Mouse (Mus musculus) embryonic fibroblast, embryonic 13.5 days (primary cell): Measurements from ENCODE around the gene Hes5. TPM values are rescaled to one million over a fixed set of nuclear protein-coding genes. Genes with fewer than 3 reads are reported as not detected.

ENCODE experiments used
- H3K27ac ChIP-seq: 2 replicates; pipeline ENCODE4 v1.5.1; 2012; ENCODE audit warnings: low read length, control low read depth, inconsistent platforms; ENCODE audit not compliant: insufficient read depth
- H3K4me1 ChIP-seq: 2 replicates; pipeline ENCODE4 v1.6.1; 2011; ENCODE audit warnings: low read length; ENCODE audit not compliant: control insufficient read depth, insufficient read depth
- H3K4me3 ChIP-seq: 2 replicates; pipeline ENCODE4 v1.5.1; 2011; ENCODE audit warnings: mild to moderate bottlenecking, control low read depth, low read length; ENCODE audit not compliant: insufficient read depth
- CTCF ChIP-seq: IDR thresholded peaks from 2 replicates; pipeline ENCODE4 v1.5.1; 2011; ENCODE audit warnings: mild to moderate bottlenecking, control low read depth, low read length, moderate library complexity, borderline replicate concordance; ENCODE audit not compliant: insufficient read depth
- POLR2A ChIP-seq: IDR thresholded peaks from 2 replicates; pipeline ENCODE4 v1.6.1; 2011; ENCODE audit warnings: low read depth, mild to moderate bottlenecking, control low read depth, low read length, moderate library complexity
- polyA plus RNA-seq: library from polyadenylated mRNA; stranded (reverse); fragments of >200 nt; gene quantifications from 2 replicates; pipeline ENCODE4 v1.2.4, GENCODE M21; 2011; ENCODE audit warnings: low read depth; ENCODE audit not compliant: missing spikeins, insufficient read length

Hes5 gene
- not detected in 2 replicates for polyA plus RNA-seq

GRCm38 (mm10) chr4:154960690-154961225, at the start of gene Hes5:
TSS of gene Hes5 (plus strand) at chr4:154960923.
- TF ChIP-seq CTCF: no peak
- H3K27ac ChIP-seq: no peak within 1 kb of the TSS
- H3K4me3 ChIP-seq: 0 out of 2 replicates have a peak within 1 kb of the TSS, but pooled peaks have one; percentile 15
- no peaks in the 10 kb centered on the region for H3K4me1 ChIP-seq

- no peak overlapping the region for H3K27ac ChIP-seq
- H3K4me3 ChIP-seq: no peak overlapping the region
- TF ChIP-seq POLR2A: no peak
- no peak for TF ChIP-seq CTCF
- H3K4me1 ChIP-seq: no peaks in the 10 kb centered on the region
Observed at GRCm38 (mm10) chr4:154911644-154912043, 49.1 kb upstream of the Hes5 start.

GRCm38 (mm10) chr4:154913845-154914244, 46.9 kb upstream of the Hes5 start:
- Histone ChIP-seq H3K27ac (no peak overlapping the region), H3K4me1 (no peaks in the 10 kb centered on the region), H3K4me3 (no peak overlapping the region)
- TF ChIP-seq CTCF: no peak
- no peak for TF ChIP-seq POLR2A

DNA sequence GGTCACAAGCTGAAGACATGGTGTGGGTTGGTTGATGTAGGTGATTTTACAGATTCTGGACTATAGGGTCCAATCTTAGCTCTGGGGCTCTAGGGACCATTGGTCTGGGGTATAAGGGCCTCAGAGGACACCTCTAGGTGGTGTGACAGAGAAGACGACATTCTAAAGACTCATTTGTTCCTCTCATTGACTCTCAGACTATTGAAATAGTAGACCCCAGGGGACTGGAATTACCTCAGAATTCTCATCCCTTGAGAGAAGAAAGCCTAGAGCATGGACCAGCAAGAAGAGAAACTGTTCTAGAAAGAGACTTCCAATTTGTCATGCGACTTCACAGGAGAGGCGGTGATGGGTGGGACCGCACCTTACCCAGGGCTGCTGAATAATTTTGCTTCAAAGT, 46.5 kb upstream of the Hes5 start:
- TF ChIP-seq CTCF (no peak), POLR2A (no peak)
- H3K4me3 ChIP-seq: no peak overlapping the region
- no peaks in the 10 kb centered on the region for H3K4me1 ChIP-seq
- H3K27ac ChIP-seq: no peak overlapping the region

GRCm38 (mm10) chr4:154914707-154915106, 46.0 kb upstream of the Hes5 start:
- H3K4me3 ChIP-seq: no peak overlapping the region
- no peak overlapping the region for H3K27ac ChIP-seq
- H3K4me1 ChIP-seq: no peaks in the 10 kb centered on the region
- TF ChIP-seq POLR2A (no peak), CTCF (no peak)

- Histone ChIP-seq H3K4me3 (no peak overlapping the region), H3K27ac (no peak overlapping the region), H3K4me1 (no peaks in the 10 kb centered on the region)
- TF ChIP-seq POLR2A (no peak), CTCF (no peak)
Observed at GRCm38 (mm10) chr4:154915286-154915685, 45.4 kb upstream of the Hes5 start.

- Histone ChIP-seq H3K4me1 (no peaks in the 10 kb centered on the region), H3K4me3 (no peak overlapping the region), H3K27ac (no peak overlapping the region)
- no peak for TF ChIP-seq POLR2A
- TF ChIP-seq CTCF: no peak
Observed at GRCm38 (mm10) chr4:154916662-154917061, 44.1 kb upstream of the Hes5 start.

GRCm38 (mm10) chr4:154922291-154922690, 38.4 kb upstream of the Hes5 start:
- Histone ChIP-seq H3K4me1 (no peaks in the 10 kb centered on the region), H3K27ac (no peak overlapping the region), H3K4me3 (no peak overlapping the region)
- TF ChIP-seq POLR2A (no peak), CTCF (no peak)

DNA sequence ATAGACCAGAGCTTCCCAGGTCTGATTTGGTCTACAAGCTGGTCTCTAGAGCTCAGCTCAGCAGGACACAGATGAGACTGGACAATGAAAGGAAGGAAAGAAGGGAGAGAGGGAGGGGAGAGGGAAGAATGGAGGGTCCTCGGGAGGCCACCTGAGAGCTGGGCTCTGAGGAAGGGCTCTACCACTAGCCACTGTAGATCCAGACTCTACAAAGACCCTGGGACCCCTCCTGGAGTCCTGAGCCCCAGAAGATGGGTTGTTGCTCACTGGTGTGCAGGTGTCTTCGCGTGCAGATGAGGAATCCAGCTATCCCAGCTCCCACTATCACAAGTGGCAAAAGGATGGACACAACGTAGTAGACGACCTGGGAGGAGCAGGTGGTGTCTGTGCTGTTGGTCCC, 37.8 kb upstream of the Hes5 start:
- H3K4me3 ChIP-seq: no peak overlapping the region
- H3K4me1 ChIP-seq: no peaks in the 10 kb centered on the region
- H3K27ac ChIP-seq: no peak overlapping the region
- TF ChIP-seq POLR2A (no peak), CTCF (no peak)

- H3K4me1 ChIP-seq: no peaks in the 10 kb centered on the region
- H3K4me3 ChIP-seq: no peak overlapping the region
- H3K27ac ChIP-seq: no peak overlapping the region
- TF ChIP-seq CTCF (no peak), POLR2A (no peak)
Observed at GRCm38 (mm10) chr4:154925413-154925812, 35.3 kb upstream of the Hes5 start.
